In the genomic region with DNA sequence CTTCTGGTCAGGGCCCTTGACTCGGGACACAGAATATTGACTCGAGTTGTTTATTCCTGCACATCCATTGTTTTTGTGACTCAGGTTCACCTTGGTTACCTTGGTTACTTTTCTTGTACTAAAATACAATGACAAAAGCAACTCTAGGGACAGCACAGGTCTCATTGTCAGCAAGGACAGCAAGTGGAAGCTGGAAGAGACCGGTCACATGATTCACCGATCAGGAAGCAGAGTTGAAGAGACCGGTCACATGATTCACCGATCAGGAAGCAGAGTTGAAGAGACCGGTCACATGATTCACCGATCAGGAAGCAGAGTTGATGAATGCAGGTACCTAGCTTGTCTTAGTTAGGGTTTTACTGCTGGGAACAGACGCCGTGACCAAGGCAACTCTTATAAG, we compare ENCODE assay signal across 7 mouse cellular contexts. TPM values are rescaled to one million over a fixed set of nuclear protein-coding genes. Genes with fewer than 3 reads are reported as not detected.
"Had no signal": no experiment of that assay in that cellular context is flagged by ENCODE, and none has a peak within 500 bp of the region (broad histone marks: within the 10 kb centered on the region; RNA-seq: fewer than 3 reads in every experiment).

No protein-coding gene starts in this region.

RNA-seq across cellular contexts. Expression of gene Sowahb, which starts 25.6 kb away (rescaled TPM):
- total RNA-seq: gastrocnemius, adult 2 months; gastrocnemius, postnatal 25 days; granulocyte monocyte progenitor cell, adult 5-6 weeks; heart, postnatal 25 days had no signal
- polyA plus RNA-seq: hindbrain, embryonic 14.5 days; hindbrain, embryonic 16.5 days; inflammation-experienced regulatory T-cells, adult 6 months had no signal
